Mouse (Mus musculus) heart, embryonic 16.5 days (tissue): ENCODE measurements around the gene Sema4a. TPM values are rescaled to one million over a fixed set of nuclear protein-coding genes. Genes with fewer than 3 reads are reported as not detected.
A peak's percentile ranks its signal among the peaks of the same experiment; 100 is the strongest.

Experiments
- ATAC-seq: fragments of 200-750 bp; cut with Nextera tagmentation; replicated peaks from 2 replicates; pipeline ENCODE4 v1.8.0; 2017; ENCODE audit warnings: moderate number of reproducible peaks; ENCODE audit not compliant: insufficient read depth, low FRiP score; ENCODE audit errors: extremely low read depth
- H3K27ac ChIP-seq: fragments of 300-500 bp; sonication (generic); 2 replicates; pipeline ENCODE4 v1.5.1; 2014; ENCODE audit warnings: mild to moderate bottlenecking, low read length, control low read depth, moderate library complexity
- H3K27me3 ChIP-seq: fragments of 300-500 bp; sonication (generic); 2 replicates; pipeline ENCODE4 v1.6.1; 2014; ENCODE audit warnings: low read length, mixed read lengths; ENCODE audit not compliant: control insufficient read depth, insufficient read depth
- H3K36me3 ChIP-seq: fragments of 300-500 bp; sonication (generic); 2 replicates; pipeline ENCODE4 v1.6.1; 2014; ENCODE audit not compliant: control insufficient read depth, insufficient read depth
- H3K4me1 ChIP-seq: fragments of 300-500 bp; sonication (generic); 2 replicates; pipeline ENCODE4 v1.6.1; 2014; ENCODE audit warnings: low read length, mixed read lengths; ENCODE audit not compliant: control insufficient read depth, insufficient read depth
- H3K4me2 ChIP-seq: fragments of 300-500 bp; sonication (generic); 2 replicates; pipeline ENCODE4 v1.6.1; 2014; ENCODE audit warnings: low read depth, mild to moderate bottlenecking, control low read depth, low read length
- H3K4me3 ChIP-seq: fragments of 300-500 bp; sonication (generic); 2 replicates; pipeline ENCODE4 v1.5.1; 2014; ENCODE audit warnings: mild to moderate bottlenecking, control low read depth, low read length
- H3K9ac ChIP-seq: fragments of 300-500 bp; sonication (generic); 2 replicates; pipeline ENCODE4 v1.6.1; 2014; ENCODE audit warnings: low read length, control low read depth
- H3K9me3 ChIP-seq: fragments of 300-500 bp; sonication (generic); replicated peaks from 2 replicates; pipeline ENCODE4 v1.6.1; 2016; ENCODE audit warnings: low read length; ENCODE audit not compliant: control insufficient read depth
- WGBS: fragments of 180-500 bp; shearing (Covaris S2); extraction: QIAGEN DNeasy Blood & Tissue Kit; methylation state at CpG from one replicate; pipeline ENCODE4 v1.1.7; 2014; 5-methylcytosine and 5-hydroxymethylcytosine counted together
- polyA plus RNA-seq: library from polyadenylated mRNA; unstranded; fragments of >200 nt; fragmentation: Nextera tagmentation; extraction: Ambion mirVana; gene quantifications from 2 replicates; pipeline ENCODE4 v1.2.1, GENCODE M21; 2015

The Sema4a gene
- polyA plus RNA-seq, 1 experiment from 2014 or later, result 3.7 TPM

- no peaks in the 10 kb centered on the region for H3K9me3 ChIP-seq
- H3K9ac ChIP-seq, result no peak overlapping the region
- no peak overlapping the region for H3K4me2 ChIP-seq
- 70% methylated on average over 2 of the region's 2 CpGs for WGBS
- H3K27me3 ChIP-seq, result peaks cover 3% of the 10 kb centered on the region; the same call in 1 of the 2 replicates
- no peaks in the 10 kb centered on the region for H3K36me3 ChIP-seq
- no peak overlapping the region for H3K4me3 ChIP-seq
- no peak for ATAC-seq
- peaks cover 2% of the 10 kb centered on the region; the same call in 1 of the 2 replicates for H3K4me1 ChIP-seq
- H3K27ac ChIP-seq, result no peak overlapping the region
Measured at GRCm38 (mm10) chr3:88465127-88465526, 4.1 kb upstream of the Sema4a start.

GRCm38 (mm10) chr3:88464425-88464824 lies 3.4 kb upstream of the Sema4a start:
- peaks cover 2% of the 10 kb centered on the region; the same call in 1 of the 2 replicates for H3K4me1 ChIP-seq
- H3K4me3 ChIP-seq, result no peak overlapping the region
- H3K9ac ChIP-seq, result no peak overlapping the region
- no peaks in the 10 kb centered on the region for H3K36me3 ChIP-seq
- no peak overlapping the region for H3K4me2 ChIP-seq
- WGBS, result 51% methylated on average over 3 of the region's 3 CpGs
- no peak overlapping the region for H3K27ac ChIP-seq
- no peak for ATAC-seq
- H3K27me3 ChIP-seq, result peaks cover 6% of the 10 kb centered on the region; the same call in 1 of the 2 replicates
- no peaks in the 10 kb centered on the region for H3K9me3 ChIP-seq

GRCm38 (mm10) chr3:88460029-88460428 lies 953 bp downstream of the Sema4a start:
- no peak overlapping the region for H3K4me2 ChIP-seq
- H3K36me3 ChIP-seq, result no peaks in the 10 kb centered on the region
- H3K27ac ChIP-seq, result no peak overlapping the region
- H3K4me3 ChIP-seq, result no peak overlapping the region
- no peak for ATAC-seq
- H3K9ac ChIP-seq, result no peak overlapping the region
- peaks cover 11% of the 10 kb centered on the region for H3K27me3 ChIP-seq
- H3K9me3 ChIP-seq, result no peaks in the 10 kb centered on the region
- H3K4me1 ChIP-seq, result no peaks in the 10 kb centered on the region
- 71% methylated on average over 5 of the region's 5 CpGs for WGBS

- Histone ChIP-seq H3K27me3 (peaks cover 14% of the 10 kb centered on the region), H3K4me3 (no peak overlapping the region), H3K9ac (no peak overlapping the region), H3K4me2 (no peak overlapping the region), H3K4me1 (no peaks in the 10 kb centered on the region), H3K36me3 (no peaks in the 10 kb centered on the region), H3K27ac (no peak overlapping the region), H3K9me3 (no peaks in the 10 kb centered on the region)
- 3% methylated on average over 14 of the region's 14 CpGs for WGBS
- no peak for ATAC-seq
Measured at GRCm38 (mm10) chr3:88458778-88459219, 2.2 kb downstream of the Sema4a start.

- no peak overlapping the region for H3K4me3 ChIP-seq
- H3K27ac ChIP-seq, result no peak overlapping the region
- WGBS, result 64% methylated on average over 7 of the region's 7 CpGs
- H3K27me3 ChIP-seq, result peaks cover 17% of the 10 kb centered on the region
- H3K4me2 ChIP-seq, result no peak overlapping the region
- H3K4me1 ChIP-seq, result no peaks in the 10 kb centered on the region
- no peaks in the 10 kb centered on the region for H3K36me3 ChIP-seq
- H3K9ac ChIP-seq, result no peak overlapping the region
- no peak for ATAC-seq
- no peaks in the 10 kb centered on the region for H3K9me3 ChIP-seq
Measured at GRCm38 (mm10) chr3:88456746-88457532, 4.0 kb downstream of the Sema4a start.

GRCm38 (mm10) chr3:88456313-88456712 lies 4.7 kb downstream of the Sema4a start:
- Histone ChIP-seq H3K9me3 (no peaks in the 10 kb centered on the region), H3K27me3 (peaks cover 17% of the 10 kb centered on the region), H3K9ac (no peak overlapping the region), H3K4me2 (no peak overlapping the region), H3K4me1 (no peaks in the 10 kb centered on the region), H3K4me3 (no peak overlapping the region), H3K27ac (no peak overlapping the region), H3K36me3 (no peaks in the 10 kb centered on the region)
- WGBS, result 81% methylated on average over 8 of the region's 8 CpGs
- no peak for ATAC-seq

- H3K9ac ChIP-seq, result no peak overlapping the region
Measured at GRCm38 (mm10) chr3:88455588-88456264, 5.3 kb downstream of the Sema4a start.

GRCm38 (mm10) chr3:88454762-88455587 lies 6.0 kb downstream of the Sema4a start:
- Histone ChIP-seq H3K4me1 (no peaks in the 10 kb centered on the region), H3K27ac (0 out of 2 replicates have a peak overlapping the region, but pooled peaks have one; percentile 7)
- 44% methylated on average over 9 of the region's 9 CpGs for WGBS

More at GRCm38 (mm10) chr3:88455588-88456264, 5.3 kb downstream of the Sema4a start:
- 68% methylated on average over 18 of the region's 18 CpGs for WGBS
- no peak overlapping the region for H3K27ac ChIP-seq
- H3K27me3 ChIP-seq, result peaks cover 17% of the 10 kb centered on the region
- H3K4me1 ChIP-seq, result no peaks in the 10 kb centered on the region
- no peak for ATAC-seq
- no peak overlapping the region for H3K4me3 ChIP-seq
- H3K36me3 ChIP-seq, result no peaks in the 10 kb centered on the region
- no peaks in the 10 kb centered on the region for H3K9me3 ChIP-seq
- no peak overlapping the region for H3K4me2 ChIP-seq

More at GRCm38 (mm10) chr3:88454762-88455587, 6.0 kb downstream of the Sema4a start:
- Histone ChIP-seq H3K36me3 (no peaks in the 10 kb centered on the region), H3K9me3 (no peaks in the 10 kb centered on the region), H3K4me2 (no peak overlapping the region), H3K9ac (no peak overlapping the region), H3K4me3 (no peak overlapping the region), H3K27me3 (peaks cover 20% of the 10 kb centered on the region)
- ATAC-seq, result peak; percentile 33; the same call in 1 of the 2 replicates
